Mouse (Mus musculus): ENCODE results near the gene Krt16. TPM values are rescaled to one million over a fixed set of nuclear protein-coding genes. Genes with fewer than 3 reads are reported as not detected.

The Krt16 gene
- polyA plus RNA-seq, 2 experiments = 0.26 to 0.61 TPM

- H3K27ac ChIP-seq (replicated peaks; ENCODE audit: low read depth, low read length) = no peak overlapping the region
- ATAC-seq (ENCODE audit: low FRiP score, low read depth) = no peak
- no peak for DNase-seq (ENCODE audit: low spot score)
- H3K9ac ChIP-seq (ENCODE audit: low read depth, low read length, severe bottlenecking) = no peak overlapping the region
- no peak overlapping the region for H3K4me2 ChIP-seq (replicated peaks; ENCODE audit: low read depth, low read length, severe bottlenecking)
- H3K27me3 ChIP-seq (ENCODE audit: control insufficient read depth, insufficient read depth, low read length) = no peaks in the 10 kb centered on the region
- WGBS = 50% methylated on average over 5 of the region's 5 CpGs
- no peaks in the 10 kb centered on the region for H3K36me3 ChIP-seq (ENCODE audit: control insufficient read depth, insufficient read depth, low read length)
- no peaks in the 10 kb centered on the region for H3K4me1 ChIP-seq (ENCODE audit: control insufficient read depth, insufficient read depth, low read length)
- no peaks in the 10 kb centered on the region for H3K9me3 ChIP-seq (ENCODE audit: control insufficient read depth, low read length)
- H3K4me3 ChIP-seq (replicated peaks; ENCODE audit: low read length) = no peak overlapping the region
- TF ChIP-seq POLR2A (IDR thresholded peaks at IDR 0.05; ENCODE audit: borderline replicate concordance, extremely low read depth, insufficient read depth, insufficient read length) = no peak
Measured at GRCm38 (mm10) chr11:100278759-100279158, 30.1 kb upstream of the Krt16 start.

DNA sequence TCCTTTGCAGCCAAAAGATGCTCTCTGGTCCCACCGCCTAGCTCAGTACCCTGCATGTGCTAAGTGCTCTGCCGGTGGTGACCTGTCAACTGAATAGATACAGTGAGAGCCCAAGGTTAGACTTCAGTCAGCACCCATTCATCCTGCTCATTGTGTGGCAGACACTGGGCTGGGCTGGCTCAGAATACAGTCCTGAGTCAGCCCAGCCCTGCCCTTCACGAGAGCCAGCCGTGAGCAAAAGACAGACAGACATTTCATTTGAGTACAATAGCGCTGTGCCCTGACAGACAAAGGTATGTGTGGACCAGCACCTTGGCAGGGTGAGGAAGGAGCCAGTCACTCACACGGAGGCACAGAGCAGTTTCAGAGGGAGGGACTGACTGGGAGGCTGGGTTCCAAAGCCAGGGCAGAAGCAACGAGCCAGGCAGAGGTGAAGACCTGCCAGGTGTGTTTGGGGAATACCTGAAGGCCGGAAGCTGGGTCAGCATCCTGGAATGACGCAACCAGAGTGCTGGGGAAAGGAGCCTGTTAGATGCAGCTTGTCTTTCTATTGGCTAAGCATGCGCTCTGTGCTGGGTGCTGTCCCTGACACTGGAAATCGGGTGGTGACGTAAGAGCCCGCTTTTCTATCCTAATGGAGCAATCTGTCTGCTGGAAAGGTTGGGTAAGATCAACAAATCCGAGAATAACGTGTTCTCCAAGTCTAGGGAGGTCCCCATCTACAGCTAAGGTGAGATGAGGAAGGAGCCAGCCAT lies 29.2 kb upstream of the Krt16 start:
- Histone ChIP-seq H3K27ac (replicated peaks; ENCODE audit: low read depth, low read length) (no peak overlapping the region), H3K4me3 (replicated peaks; ENCODE audit: low read length) (no peak overlapping the region), H3K4me2 (replicated peaks; ENCODE audit: low read depth, low read length, severe bottlenecking) (no peak overlapping the region), H3K9me3 (ENCODE audit: control insufficient read depth, low read length) (no peaks in the 10 kb centered on the region), H3K27me3 (ENCODE audit: control insufficient read depth, insufficient read depth, low read length) (no peaks in the 10 kb centered on the region), H3K4me1 (ENCODE audit: control insufficient read depth, insufficient read depth, low read length) (no peaks in the 10 kb centered on the region), H3K36me3 (ENCODE audit: control insufficient read depth, insufficient read depth, low read length) (no peaks in the 10 kb centered on the region), H3K9ac (ENCODE audit: low read depth, low read length, severe bottlenecking) (no peak overlapping the region)
- ATAC-seq (ENCODE audit: low FRiP score, low read depth) (no peak), DNase-seq (ENCODE audit: low spot score) (no peak)
- no peak for TF ChIP-seq POLR2A (IDR thresholded peaks at IDR 0.05; ENCODE audit: borderline replicate concordance, extremely low read depth, insufficient read depth, insufficient read length)
- WGBS = 66% methylated on average over 15 of the region's 15 CpGs

DNA sequence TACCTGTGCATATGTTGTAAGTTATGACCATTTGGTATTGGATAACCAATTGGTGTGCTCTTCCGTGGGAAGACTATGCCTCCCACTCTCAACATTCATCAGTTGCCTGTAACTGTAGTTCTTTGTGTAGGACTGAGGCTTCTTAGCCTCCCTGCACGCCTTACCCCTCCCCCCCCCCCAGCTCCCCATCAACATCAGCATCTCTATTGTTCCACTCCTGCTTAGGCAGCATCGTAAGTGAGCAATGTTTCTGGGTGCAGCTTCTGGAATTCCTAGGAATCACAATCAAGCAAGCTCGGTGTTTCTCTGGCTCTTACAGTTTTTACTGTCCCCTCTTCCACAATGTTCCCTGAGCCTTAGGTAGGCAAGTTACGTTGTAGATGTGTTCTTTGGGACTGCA lies 26.8 kb upstream of the Krt16 start:
- H3K36me3 ChIP-seq (ENCODE audit: control insufficient read depth, insufficient read depth, low read length) = no peaks in the 10 kb centered on the region
- no peak overlapping the region for H3K9ac ChIP-seq (ENCODE audit: low read depth, low read length, severe bottlenecking)
- no peaks in the 10 kb centered on the region for H3K27me3 ChIP-seq (ENCODE audit: control insufficient read depth, insufficient read depth, low read length)
- DNase-seq (ENCODE audit: low spot score) (no peak), ATAC-seq (ENCODE audit: low FRiP score, low read depth) (no peak)
- H3K9me3 ChIP-seq (ENCODE audit: control insufficient read depth, low read length) = no peaks in the 10 kb centered on the region
- H3K27ac ChIP-seq (replicated peaks; ENCODE audit: low read depth, low read length) = no peak overlapping the region
- 72% methylated on average over 5 of the region's 5 CpGs for WGBS
- no peak overlapping the region for H3K4me2 ChIP-seq (replicated peaks; ENCODE audit: low read depth, low read length, severe bottlenecking)
- no peak for TF ChIP-seq POLR2A (IDR thresholded peaks at IDR 0.05; ENCODE audit: borderline replicate concordance, extremely low read depth, insufficient read depth, insufficient read length)
- no peak overlapping the region for H3K4me3 ChIP-seq (replicated peaks; ENCODE audit: low read length)
- no peaks in the 10 kb centered on the region for H3K4me1 ChIP-seq (ENCODE audit: control insufficient read depth, insufficient read depth, low read length)

GRCm38 (mm10) chr11:100274719-100275118 lies 26.0 kb upstream of the Krt16 start:
- TF ChIP-seq POLR2A (IDR thresholded peaks at IDR 0.05; ENCODE audit: borderline replicate concordance, extremely low read depth, insufficient read depth, insufficient read length) = no peak
- no peaks in the 10 kb centered on the region for H3K27me3 ChIP-seq (ENCODE audit: control insufficient read depth, insufficient read depth, low read length)
- DNase-seq (ENCODE audit: low spot score) (no peak), ATAC-seq (ENCODE audit: low FRiP score, low read depth) (no peak)
- no peaks in the 10 kb centered on the region for H3K36me3 ChIP-seq (ENCODE audit: control insufficient read depth, insufficient read depth, low read length)
- H3K4me2 ChIP-seq (replicated peaks; ENCODE audit: low read depth, low read length, severe bottlenecking) = no peak overlapping the region
- no peaks in the 10 kb centered on the region for H3K9me3 ChIP-seq (ENCODE audit: control insufficient read depth, low read length)
- H3K4me1 ChIP-seq (ENCODE audit: control insufficient read depth, insufficient read depth, low read length) = no peaks in the 10 kb centered on the region
- WGBS = 66% methylated on average over 7 of the region's 7 CpGs
- no peak overlapping the region for H3K9ac ChIP-seq (ENCODE audit: low read depth, low read length, severe bottlenecking)
- H3K4me3 ChIP-seq (replicated peaks; ENCODE audit: low read length) = no peak overlapping the region
- H3K27ac ChIP-seq (replicated peaks; ENCODE audit: low read depth, low read length) = no peak overlapping the region

DNA sequence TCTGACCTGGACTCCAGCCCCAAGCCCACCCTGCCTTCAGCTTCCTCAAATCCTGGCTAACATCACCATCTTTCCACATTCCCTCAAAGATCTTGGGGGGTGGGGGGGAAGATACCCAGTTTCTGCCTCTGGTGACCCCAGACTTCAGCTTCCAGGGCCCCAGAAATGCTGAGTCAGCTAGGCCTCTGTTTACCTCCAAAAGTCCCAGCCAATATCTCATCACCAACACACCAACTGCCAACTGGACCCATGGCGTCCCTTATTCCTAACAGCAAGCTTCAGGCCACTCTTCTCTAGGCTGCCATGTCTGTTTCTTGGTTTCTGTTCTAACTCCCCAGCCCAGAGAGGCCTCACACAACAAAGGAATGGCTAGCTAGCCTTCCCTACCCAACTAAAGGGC lies 23.2 kb upstream of the Krt16 start:
- no peak overlapping the region for H3K27ac ChIP-seq (replicated peaks; ENCODE audit: low read depth, low read length)
- ATAC-seq (ENCODE audit: low FRiP score, low read depth) = no peak
- no peaks in the 10 kb centered on the region for H3K4me1 ChIP-seq (ENCODE audit: control insufficient read depth, insufficient read depth, low read length)
- no peaks in the 10 kb centered on the region for H3K9me3 ChIP-seq (ENCODE audit: control insufficient read depth, low read length)
- no peaks in the 10 kb centered on the region for H3K27me3 ChIP-seq (ENCODE audit: control insufficient read depth, insufficient read depth, low read length)
- TF ChIP-seq POLR2A (IDR thresholded peaks at IDR 0.05; ENCODE audit: borderline replicate concordance, extremely low read depth, insufficient read depth, insufficient read length) = no peak
- H3K9ac ChIP-seq (ENCODE audit: low read depth, low read length, severe bottlenecking) = no peak overlapping the region
- WGBS = 78% methylated on average over 1 of the region's 1 CpGs
- H3K4me2 ChIP-seq (replicated peaks; ENCODE audit: low read depth, low read length, severe bottlenecking) = no peak overlapping the region
- no peaks in the 10 kb centered on the region for H3K36me3 ChIP-seq (ENCODE audit: control insufficient read depth, insufficient read depth, low read length)
- no peak for DNase-seq (ENCODE audit: low spot score)
- no peak overlapping the region for H3K4me3 ChIP-seq (replicated peaks; ENCODE audit: low read length)

Measured in limb, embryonic 14.5 days (tissue).